Comparison of ENCODE assay signal across 11 mouse cellular contexts in the genomic region with DNA sequence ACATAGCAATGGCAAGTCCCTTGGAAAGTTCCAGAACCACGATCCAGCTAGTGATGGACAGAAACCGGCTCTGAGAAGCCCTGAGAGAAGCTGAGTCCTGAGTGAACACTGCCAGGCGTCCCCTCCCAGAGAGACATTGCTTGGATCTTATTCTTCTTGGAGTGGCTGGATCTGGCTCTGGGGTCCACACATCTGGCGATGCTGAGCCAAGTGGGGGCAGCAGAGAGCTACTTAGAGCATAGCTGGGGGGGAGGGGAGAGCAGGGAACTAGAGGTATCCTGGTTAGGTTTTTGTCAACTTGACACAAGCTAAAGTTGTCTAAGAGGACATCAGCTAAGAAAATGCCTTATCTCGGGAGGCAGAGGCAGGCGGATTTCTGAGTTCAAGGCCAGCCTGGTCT.
DNase-seq lines count a peak whose midpoint lies in the region; ATAC-seq lines count a peak whose summit lies in the region.
"Had no signal": no experiment of that assay in that cellular context is flagged by ENCODE, and none has a peak within 500 bp of the region (broad histone marks: within the 10 kb centered on the region; RNA-seq: fewer than 3 reads in every experiment).

No protein-coding gene starts in this region.

- H3K27me3 ChIP-seq in forebrain, embryonic 14.5 days (replicated peaks; ENCODE audit: control insufficient read depth, insufficient read depth, low read length) = no peaks in the 10 kb centered on the region
- H3K27me3 ChIP-seq in forebrain, embryonic 13.5 days = no peaks in the 10 kb centered on the region

- H3K4me3 ChIP-seq in forebrain, embryonic 14.5 days (ENCODE audit: low read depth, low read length) = no peak overlapping the region
- H3K4me3 ChIP-seq in forebrain, embryonic 13.5 days = no peak overlapping the region
- H3K4me3 ChIP-seq: embryonic facial prominence, embryonic 15.5 days had no signal

- peaks cover 46% of the 10 kb centered on the region for H3K4me1 ChIP-seq in forebrain, embryonic 14.5 days (ENCODE audit: control insufficient read depth, insufficient read depth, low read length)
- H3K4me1 ChIP-seq in forebrain, embryonic 13.5 days = peaks cover 70% of the 10 kb centered on the region

- no peak overlapping the region for H3K27ac ChIP-seq in forebrain, embryonic 14.5 days (ENCODE audit: low read depth, low read length)
- H3K27ac ChIP-seq in forebrain, embryonic 13.5 days = no peak overlapping the region
- H3K27ac ChIP-seq: embryonic facial prominence, embryonic 15.5 days had no signal

- WGBS in forebrain, embryonic 14.5 days = 46% methylated on average over 6 of the region's 6 CpGs
- WGBS in forebrain, embryonic 13.5 days = 37% methylated on average over 6 of the region's 6 CpGs

- intact Hi-C loops in left cerebral cortex, postnatal 4 days (cut with DNase I) = loop anchor here (5.0 kb wide), 2 partner anchors 236 to 314 kb away; a partner anchor contains a TSS
- intact Hi-C loops in left cerebral cortex, postnatal 36 days (cut with DNase I) = loop anchor here (5.0 kb wide), 3 partner anchors 51 to 234 kb away; no protein-coding TSS in a partner anchor

- peak; percentile 65 for DNase-seq in forebrain, embryonic 14.5 days (ENCODE audit: low spot score)
- DNase-seq in left cerebral cortex, postnatal 4 days = peak; percentile 55
- no peak for DNase-seq in left cerebral cortex, postnatal 36 days (ENCODE audit: low spot score in 2 of 2)
- DNase-seq in A20 (ENCODE audit: low read depth, low spot score) = peak; percentile 28
- DNase-seq in brain, adult 2 months (ENCODE audit: low read depth, low spot score) = peak; percentile 73
- DNase-seq in ovary, postnatal 14 days (ENCODE audit: low spot score) = no peak
- no peak for DNase-seq in MN1 (ENCODE audit: low spot score)
- DNase-seq: gastrocnemius, postnatal 25 days; thymus, adult 2 months had no signal

- no peak overlapping the region for H3K9ac ChIP-seq in forebrain, embryonic 14.5 days (ENCODE audit: low read length)
- no peak overlapping the region for H3K9ac ChIP-seq in forebrain, embryonic 13.5 days
- H3K9ac ChIP-seq: embryonic facial prominence, embryonic 15.5 days had no signal

- no peak for ATAC-seq in forebrain, embryonic 14.5 days
- ATAC-seq in forebrain, embryonic 13.5 days = no peak

- H3K36me3 ChIP-seq in forebrain, embryonic 14.5 days (ENCODE audit: control insufficient read depth, insufficient read depth, low read length) = no peaks in the 10 kb centered on the region
- H3K36me3 ChIP-seq in forebrain, embryonic 13.5 days (ENCODE audit: poor library complexity, severe bottlenecking) = no peaks in the 10 kb centered on the region
- H3K36me3 ChIP-seq: embryonic facial prominence, embryonic 15.5 days had no signal

- H3K9me3 ChIP-seq in forebrain, embryonic 14.5 days (replicated peaks; ENCODE audit: control insufficient read depth, low read length) = no peaks in the 10 kb centered on the region
- no peaks in the 10 kb centered on the region for H3K9me3 ChIP-seq in forebrain, embryonic 13.5 days (replicated peaks)
- H3K9me3 ChIP-seq: embryonic facial prominence, embryonic 15.5 days had no signal

- H3K4me2 ChIP-seq in forebrain, embryonic 14.5 days (ENCODE audit: low read length) = no peak overlapping the region
- H3K4me2 ChIP-seq in forebrain, embryonic 13.5 days = no peak overlapping the region
- H3K4me2 ChIP-seq: embryonic facial prominence, embryonic 15.5 days had no signal

Comparison
In these comparisons a context has a peak if more than half of its experiments do, and no peak if none do; other contexts are left out.
1. DNase-seq: peak in forebrain, embryonic 14.5 days (single experiment), left cerebral cortex, postnatal 4 days (single experiment), A20 (single experiment) and brain, adult 2 months (single experiment); none in left cerebral cortex, postnatal 36 days (0 of 2), ovary, postnatal 14 days (single experiment) and MN1 (single experiment).